Mouse (Mus musculus) cerebellum, postnatal 36 days (tissue): ENCODE data around the gene Cbarp.

ENCODE experiments used
- DNase-seq, 2 experiments: peaks; one replicate each; pipeline ENCODE4 v3.0.0; 2021 to 2022; ENCODE audit warnings: mixed read lengths in 2 of 2

The Cbarp gene

DNA sequence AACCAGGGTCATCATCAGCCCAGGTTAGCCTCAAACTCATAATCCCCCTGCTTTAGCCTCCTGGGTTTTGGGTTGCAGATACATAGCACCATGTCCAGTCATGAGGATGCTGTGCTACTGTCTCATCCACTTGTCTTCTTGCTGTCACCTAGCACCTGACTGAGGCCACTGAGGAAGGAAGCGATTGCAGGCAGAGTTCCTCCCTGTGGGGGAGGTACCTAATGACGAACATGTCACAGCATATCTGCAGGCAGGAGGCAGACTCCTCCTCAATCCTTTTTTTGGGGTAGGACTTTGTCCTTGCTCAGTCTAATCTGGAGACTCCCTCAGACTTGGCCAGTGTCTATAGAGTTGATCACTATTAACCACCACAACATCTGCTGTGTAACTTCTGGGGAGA, 19.0 kb downstream of the Cbarp start:
- DNase-seq = no peak

DNA sequence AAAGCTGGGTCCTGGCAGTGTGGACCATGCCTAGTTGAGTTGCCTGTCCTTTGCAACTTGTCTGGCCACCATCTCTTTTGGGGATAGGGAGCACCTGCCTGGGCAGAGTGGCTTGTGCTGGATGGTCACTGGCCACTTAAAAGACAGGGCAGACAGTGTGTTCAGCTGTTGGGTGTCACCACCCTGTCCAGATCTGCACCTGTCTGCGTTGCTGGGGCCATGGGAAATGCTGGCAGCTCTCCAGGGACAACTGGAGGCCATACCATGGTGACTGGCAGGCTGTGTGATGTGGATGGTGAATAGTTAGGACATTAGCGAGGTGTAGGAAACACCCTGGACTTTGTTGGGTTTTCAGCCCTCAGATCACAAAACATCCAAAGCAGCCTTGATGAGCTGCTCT, 20.5 kb downstream of the Cbarp start:
- no peak for DNase-seq

DNA sequence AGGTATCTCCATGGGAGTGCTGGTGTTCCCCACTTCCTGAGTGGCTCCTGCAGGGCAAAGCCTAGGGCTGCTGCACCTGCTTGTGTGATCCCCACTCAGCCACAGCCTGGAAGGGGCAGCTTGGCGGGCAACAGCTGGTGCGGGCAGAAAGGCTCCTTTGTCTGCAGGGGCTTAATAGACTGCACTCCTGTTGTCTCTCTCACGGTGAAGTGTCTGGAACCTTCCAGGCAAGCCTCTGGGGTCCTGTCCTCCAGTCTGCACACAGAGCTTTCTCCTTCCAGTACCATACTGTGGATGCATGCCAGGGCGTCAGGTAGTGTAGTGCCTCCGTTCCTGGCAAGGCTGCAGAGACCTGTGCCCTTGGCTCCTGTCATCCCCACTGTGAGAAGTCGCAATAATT, 22.1 kb downstream of the Cbarp start:
- DNase-seq = peak in 1 of 2 experiments; percentile 48

DNA sequence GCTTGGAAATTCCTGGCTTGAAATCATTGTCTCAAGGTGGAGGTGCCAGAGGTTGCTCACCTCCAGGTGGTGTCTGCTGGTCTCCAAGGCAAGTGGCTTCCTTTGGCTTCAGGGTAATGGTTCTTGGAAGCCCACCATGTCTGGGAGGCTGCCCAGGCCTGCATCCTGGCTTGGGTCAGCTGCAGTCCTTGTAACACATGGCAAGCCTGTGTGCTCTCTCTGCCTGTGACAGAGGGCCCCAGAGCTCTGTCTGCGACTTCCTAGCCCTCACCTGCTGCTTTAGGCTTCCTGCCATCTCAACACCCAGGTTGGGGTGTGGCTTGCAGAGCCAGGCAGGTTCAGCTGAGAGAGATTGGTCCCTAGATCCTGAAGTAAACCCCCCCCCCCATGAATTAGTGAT, 22.9 kb downstream of the Cbarp start:
- peak; percentile 49 to 50 for DNase-seq

DNA sequence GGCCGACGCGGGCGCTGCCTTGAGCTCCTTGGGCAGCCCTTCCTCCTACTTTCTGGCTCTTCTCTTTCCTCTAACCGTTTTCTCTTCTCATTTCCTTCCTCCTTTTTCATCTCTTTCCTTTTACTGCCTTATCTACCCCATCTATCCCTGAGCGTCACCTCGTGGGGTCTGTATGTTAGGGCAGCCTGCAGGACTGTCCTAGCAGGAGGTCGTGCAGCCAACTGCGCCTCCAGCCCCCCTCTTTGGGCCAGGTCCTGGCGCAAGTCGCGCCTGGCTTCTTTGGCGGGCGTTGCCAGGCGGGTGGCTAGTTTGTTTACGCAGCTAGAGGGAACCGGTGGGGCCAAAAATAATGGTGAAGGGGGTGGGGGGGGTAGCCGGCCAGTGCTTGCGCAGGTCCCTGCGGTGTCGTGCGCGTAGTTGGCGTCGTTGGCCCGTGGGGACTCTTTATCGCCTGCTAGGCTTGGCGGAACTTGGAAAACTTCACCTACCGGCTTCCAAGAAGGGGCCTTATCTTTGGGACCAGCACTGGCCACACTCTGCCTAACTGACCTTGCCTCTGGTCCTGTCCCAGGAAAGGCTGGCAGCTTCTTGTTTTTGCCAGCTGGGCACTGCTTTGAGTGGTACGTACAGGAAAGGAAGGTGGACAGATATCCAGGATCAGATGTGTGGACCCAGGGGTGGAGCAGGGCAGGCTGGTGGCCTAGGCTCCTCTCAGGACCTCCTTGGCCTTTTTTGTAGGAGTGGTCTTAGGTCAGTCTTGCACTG, 23.5 kb downstream of the Cbarp start:
- DNase-seq = peak; percentile 32 to 35

DNA sequence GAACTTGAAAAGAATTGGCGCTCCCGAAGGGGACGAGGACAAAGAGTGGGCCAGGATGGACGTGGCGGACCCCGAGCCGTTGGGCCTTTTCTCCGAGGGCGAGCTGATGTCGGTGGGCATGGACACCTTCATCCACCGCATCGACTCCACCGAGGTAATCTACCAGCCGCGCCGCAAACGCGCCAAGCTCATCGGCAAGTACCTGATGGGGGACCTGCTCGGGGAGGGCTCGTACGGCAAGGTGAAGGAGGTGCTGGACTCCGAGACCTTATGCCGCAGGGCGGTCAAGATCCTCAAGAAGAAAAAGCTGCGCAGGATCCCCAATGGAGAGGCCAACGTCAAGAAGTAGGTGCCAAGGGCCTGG, 24.1 kb downstream of the Cbarp start:
- DNase-seq = peak; percentile 34 to 35

DNA sequence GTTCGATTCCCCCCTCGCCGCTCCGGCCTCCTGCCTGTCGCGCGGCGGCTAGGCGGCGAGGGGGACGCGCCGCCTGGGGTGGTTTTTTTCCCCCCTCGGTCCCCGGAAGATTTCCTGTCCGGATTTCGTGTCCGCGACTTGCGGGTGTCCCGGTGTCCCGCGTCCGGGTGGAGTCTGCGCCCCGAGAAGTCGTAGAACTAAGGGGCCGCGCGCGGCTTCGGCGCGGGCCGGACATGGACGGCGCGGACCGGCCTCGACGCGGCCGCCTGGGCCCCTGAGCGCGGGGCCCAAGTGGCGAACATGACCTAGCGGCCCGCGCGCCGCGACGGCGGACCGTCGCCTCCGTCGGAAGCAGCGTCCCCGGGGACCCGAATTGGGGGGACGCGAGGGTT, 24.7 kb downstream of the Cbarp start:
- no peak for DNase-seq

DNA sequence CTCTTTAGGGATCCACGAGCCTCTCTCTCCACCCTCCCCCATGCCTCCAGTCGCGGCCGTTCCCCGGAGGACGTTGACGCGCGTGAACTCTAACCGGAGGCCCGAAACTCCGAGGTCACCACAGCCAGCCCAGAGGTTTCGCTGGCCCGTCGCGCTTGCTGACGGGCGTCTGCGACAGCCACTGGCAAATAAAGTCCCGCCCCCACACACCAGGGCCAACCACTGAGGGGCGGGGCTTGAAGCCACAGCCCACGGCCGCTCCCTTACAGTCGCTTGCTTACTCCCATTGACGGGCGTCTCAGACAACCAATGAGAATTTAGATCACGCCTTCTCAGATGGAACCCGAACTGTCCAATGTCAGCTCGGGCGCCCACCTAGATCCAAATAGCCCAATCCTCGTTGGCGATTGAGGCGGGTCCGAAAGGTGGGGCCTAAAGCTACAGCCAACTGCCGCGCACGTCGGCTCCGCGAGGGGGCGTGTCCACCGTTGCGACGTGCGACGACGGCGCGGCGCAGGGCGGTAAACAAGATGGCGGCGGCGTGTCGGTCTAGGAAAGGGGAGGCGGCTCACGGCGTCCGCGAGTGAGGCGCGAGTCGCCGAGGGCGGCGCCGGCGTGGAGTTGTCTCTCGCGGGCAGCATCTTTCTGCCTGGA, 25.2 kb downstream of the Cbarp start, which contains the start of gene Stk11:
Gene Stk11 (plus strand): TSS at position 514 of the 654 bp plus-strand sequence.
- peak; percentile 98 to 100 for DNase-seq

DNA sequence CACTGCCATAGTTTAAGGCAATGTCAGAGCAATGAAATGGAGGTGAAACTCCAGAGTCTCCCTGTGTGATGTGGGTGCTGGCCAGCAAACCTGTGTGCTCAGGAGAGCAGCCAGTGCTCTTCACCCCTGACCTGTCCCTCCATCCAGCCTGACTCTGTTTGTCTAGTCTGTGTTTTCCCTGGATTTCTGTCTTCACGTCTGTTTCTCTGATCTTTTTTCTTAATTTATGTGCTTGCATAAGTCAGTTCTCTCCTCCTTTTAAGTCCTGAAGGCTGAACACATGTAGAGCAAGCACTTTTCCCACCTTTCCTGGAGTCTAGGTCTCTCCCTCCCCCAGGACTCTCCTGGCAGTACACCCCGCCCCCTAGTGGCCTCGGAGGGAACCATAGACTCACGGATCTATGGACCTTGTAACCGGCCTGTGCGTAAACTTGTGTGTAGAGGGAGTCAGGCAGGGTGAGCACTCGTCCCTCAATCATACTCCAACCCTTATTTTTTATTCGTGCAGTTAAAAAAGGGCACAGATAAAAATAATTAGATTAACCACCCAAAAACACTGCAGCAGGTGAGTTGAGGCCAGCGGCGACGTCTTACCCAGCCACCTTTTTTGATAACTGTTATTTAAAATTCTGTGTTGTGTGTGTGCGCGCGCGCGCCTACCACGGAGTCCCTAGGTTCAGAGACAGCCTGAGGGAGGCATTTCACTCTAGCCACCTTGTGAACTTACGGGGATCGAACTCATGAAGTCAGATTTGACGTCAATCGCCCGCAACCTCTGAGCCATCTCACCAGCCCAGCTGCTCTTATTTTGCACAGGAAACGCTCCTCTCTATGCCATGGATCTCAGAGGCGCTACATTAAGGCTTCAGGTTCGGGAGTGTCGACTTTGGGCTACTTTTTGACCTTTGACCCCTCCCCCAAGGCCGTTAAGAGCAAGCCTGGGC, 26.0 kb downstream of the Cbarp start:
- DNase-seq = peak; percentile 93 to 94

DNA sequence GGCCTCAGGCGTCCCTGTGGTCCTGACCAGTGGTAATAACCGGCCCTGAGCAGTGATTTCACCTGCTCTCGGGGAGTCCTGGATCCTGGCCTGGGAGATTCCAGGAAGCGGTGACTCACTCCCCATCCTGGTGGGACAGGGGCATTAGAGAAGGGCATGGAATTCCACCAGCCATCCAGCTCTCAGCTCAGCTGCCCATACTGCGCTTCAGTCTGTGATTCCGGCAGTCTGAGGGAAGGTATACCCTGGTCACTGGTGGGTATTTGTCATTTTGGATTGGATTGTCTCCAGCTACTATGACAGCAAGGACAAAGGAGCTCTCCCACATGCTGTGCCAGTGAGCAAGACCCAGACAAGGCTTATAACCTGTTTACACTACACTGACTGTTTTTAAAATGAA, 33.0 kb downstream of the Cbarp start:
- DNase-seq = no peak

DNA sequence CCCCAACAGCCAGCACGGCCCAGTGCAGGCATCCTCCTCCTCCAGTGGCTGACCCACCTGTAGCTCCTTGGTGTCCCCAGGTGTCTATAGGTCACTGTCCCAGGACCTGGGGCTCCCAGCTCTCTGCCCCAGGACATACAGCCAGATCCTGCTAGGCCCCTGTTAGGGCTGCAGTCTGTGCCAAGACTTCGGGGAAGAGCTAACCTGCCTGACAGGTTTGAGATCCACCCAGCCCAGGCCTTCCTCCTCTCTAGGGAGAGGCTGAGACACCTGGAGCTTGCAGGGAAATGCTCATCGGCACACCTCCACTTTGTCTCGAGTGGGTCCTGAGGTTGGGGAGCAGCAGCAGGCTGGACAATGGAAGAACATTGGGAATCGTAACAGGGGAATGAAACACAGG, 34.7 kb downstream of the Cbarp start:
- DNase-seq = no peak

DNA sequence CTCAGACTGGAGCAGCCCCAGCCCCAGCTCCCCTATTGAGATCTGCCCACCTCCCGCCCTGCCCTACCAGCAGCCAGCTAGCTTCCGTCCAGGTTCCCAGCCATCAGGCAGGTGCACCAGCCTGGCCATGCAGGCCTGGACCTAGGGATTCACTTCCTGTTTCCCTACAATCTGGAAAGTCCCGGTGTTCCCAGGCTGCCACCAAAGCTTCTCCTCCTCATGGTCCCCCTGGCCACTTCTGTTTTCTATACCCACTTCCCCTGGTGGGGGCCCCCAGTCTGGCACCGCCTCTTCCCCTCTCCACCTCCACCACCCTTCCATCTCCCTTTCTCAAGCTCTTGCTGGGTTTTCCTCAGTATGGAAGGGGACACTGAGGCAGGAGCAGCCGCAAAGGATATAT, 35.2 kb downstream of the Cbarp start, which contains the start of gene Sbno2:
Gene Sbno2 (minus strand): TSS at position 112 of the 400 bp plus-strand sequence.
- no peak for DNase-seq

DNA sequence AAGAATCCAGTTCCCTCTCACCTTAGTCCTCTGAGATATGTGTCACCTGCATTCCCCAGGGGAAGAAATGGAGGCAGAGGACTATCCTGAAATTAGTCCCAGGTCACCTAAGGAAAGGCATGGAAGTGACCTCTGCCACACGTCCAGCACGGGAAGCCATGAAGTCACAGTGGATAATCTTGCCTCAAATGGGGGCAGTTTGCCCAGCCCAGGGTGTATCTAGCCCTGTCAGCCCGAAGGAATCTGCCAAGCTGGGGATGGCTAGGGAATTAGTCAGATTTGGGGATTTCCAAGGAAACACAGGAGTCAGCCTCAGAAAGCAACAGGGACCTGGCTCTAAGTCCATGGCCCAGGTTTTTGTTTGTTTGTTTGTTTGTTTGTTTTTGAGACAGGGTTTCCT, 36.5 kb downstream of the Cbarp start:
- DNase-seq = no peak

DNA sequence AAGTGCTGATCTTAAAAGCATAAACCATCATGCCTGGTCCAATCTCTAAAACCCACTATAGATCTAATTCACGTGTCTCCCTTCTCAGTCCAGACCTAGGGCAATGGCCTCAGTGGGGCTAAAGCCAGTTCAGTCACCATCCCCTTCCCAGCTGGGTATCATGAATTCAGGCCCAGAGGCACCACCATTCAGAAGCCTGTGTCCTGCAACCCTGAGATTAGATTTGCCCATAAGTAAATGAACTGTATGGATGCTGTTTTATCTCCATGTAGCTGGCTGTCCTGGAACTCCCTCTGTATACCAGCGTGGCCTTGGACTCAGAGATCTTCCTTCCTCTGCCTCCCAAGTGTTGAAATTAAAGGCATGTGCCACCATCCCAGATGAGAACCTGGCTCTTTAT, 37.6 kb downstream of the Cbarp start:
- DNase-seq = no peak

DNA sequence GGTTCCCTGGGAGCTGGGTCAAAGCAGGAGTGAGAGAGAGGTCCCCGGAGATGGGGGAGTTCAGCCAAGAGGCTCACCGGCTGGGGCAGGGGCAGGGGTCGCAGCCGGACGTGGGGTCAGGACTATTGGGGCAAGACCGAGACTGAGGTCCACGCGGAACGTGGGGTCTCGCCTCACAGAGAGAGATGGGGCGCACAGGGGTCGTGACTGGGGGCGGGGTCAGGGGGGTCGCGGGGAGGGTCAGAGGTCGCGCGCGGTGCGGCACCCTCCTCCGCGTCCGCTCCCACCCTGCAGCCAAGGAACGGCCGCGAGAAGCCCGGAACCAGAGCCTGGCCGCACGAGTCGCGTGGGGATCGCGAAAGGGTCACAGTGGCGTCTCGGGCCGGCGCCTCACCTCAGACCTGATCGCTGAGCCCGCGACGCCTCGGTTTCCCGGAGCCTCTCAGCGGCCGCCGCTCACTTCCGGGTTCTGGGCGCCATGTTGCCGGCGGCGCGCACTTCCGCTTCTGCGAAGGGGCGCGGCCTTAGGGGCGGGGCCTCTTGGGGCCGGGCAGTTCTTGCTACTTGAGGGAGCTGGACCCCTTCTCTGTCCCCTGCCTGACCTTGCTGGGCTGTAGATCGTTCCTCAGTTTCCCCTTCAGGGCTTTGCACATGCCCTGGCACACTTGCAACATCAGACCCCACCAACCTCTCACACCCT, 38.3 kb downstream of the Cbarp start:
- peak; percentile 78 to 85 for DNase-seq

DNA sequence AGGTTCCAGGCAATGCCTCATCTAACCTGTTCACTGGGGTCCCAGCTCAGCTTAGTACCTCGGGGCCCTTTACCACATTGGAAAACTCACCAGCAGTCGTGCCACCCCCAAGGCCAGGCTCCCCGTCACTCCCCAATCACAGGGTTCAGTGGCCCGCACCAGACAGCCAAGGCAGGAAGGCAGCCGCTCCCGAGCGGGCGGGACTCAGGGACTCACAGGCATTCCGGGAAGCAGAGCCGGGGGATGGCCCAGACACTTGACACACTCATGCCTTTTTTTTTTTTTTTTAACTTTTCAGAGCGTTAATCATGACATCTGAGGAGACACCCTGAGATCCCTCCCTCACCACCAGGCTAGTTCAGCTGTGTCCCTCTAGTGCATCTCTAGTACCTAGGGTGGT, 39.7 kb downstream of the Cbarp start:
- DNase-seq = no peak

DNA sequence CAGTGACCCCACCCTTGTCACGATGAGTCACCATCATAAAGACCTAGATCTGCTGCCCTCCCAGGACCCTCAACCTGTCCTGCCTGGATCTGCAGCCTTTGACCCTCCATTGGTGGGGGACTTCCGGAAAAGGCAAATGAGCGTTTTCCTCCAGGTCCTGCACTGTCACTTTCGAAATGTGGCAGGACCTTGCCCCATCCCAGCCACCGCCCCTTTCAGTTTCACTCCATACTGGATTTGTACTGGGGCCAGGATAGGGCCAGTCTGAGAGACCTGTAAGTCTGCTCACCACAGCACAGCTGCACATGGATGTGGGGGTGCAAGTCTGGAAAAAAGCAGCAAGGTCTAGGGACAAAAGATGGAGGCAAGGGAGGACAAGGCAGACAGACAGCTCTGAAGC, 42.0 kb downstream of the Cbarp start:
- DNase-seq = no peak

DNA sequence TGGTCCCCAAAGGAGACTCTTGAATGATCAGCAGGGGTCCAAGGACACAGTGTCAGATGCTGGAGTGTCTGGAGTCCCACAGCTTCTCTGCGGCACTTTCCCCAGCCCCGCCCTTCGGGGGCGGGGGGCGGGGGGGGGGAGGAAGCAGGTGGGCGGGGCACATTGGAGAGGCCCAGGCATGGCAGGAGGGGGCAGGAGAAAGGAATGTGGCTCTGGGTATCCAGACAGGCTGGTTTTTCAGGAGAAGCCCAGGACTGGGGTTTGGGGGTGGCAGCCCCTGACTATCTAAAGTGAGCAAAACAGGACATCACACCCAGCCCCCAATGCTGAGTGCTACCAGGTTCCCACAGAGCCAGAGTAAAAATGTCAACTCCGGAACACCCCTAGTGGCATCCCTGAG, 43.4 kb downstream of the Cbarp start:
- DNase-seq = no peak

DNA sequence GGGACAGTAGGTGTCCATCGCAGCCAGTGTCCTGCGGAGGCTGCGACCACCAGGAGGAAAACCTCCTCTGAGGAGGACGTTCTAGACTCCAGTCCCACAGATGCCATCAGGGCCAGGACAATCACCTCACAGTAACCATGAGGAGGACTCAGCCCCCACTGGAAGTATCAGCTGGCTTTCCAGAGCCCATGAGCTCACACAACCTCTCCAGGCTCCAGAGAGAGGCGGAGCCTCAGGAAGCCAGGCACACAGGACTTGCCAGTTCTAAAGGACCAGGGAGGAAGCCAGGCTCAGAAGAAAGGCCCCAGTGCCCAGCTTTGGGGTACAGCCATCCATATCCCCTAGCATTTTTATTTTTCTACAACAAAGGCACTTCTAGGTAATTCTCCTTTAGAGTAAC, 45.1 kb downstream of the Cbarp start:
- no peak for DNase-seq

DNA sequence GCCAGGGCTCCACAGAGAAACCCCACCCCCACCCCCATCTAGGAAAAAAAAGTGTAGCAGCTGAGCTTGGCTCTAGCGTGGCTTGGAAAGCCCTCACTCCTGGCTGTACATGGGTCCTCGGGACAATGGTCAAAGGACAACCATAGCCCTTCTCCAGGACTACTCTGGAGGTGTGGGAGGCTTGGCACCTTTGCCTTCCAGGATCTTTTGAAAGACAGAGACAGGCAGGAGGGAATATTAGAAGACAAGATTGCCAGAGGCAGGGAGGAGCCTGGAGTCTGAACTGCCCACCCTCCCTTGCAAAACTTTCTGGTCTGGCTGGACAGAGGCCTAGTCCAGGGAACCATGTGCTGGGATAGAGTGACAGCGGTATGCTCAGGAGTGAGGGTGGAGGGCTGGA, 46.0 kb downstream of the Cbarp start:
- DNase-seq = no peak

DNA sequence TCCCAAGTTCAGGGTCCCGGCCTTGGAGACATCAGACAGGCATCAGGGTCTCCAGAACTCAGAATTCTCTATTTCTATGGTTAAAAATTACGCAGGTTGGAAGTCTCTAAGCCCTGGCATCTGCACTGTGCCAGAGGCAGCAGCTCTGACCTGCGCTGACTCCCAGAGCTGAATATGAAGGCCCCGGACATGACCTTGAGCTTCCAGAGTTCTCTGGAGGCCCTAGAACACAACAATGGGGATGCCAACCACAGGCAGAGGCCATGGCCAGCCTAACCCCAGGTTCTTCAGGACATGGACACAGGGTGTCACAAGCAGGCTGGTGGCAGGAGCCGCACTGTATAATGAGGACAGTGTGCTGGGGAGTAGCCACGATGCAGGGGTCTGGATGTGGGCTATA, 46.5 kb downstream of the Cbarp start:
- no peak for DNase-seq

DNA sequence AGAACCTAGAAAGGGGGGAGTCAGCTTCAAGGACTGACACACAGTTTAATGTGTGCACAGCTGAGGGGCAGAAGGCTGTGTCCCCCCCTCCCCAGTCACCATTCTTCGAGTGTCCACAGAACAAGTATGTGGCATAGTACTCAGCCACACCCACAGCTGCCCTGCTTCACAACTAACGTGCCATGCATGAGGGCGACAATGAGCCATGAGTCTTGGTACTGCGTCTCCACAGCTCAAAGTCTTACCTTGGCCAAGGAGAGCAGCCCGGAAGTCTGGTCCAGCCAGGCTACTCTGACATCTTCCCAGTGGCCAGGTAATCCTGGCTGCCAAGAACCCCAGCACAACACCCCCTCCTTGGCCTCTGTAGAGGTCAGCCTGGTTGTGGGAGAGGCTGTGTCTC, 47.9 kb downstream of the Cbarp start:
- no peak for DNase-seq

DNA sequence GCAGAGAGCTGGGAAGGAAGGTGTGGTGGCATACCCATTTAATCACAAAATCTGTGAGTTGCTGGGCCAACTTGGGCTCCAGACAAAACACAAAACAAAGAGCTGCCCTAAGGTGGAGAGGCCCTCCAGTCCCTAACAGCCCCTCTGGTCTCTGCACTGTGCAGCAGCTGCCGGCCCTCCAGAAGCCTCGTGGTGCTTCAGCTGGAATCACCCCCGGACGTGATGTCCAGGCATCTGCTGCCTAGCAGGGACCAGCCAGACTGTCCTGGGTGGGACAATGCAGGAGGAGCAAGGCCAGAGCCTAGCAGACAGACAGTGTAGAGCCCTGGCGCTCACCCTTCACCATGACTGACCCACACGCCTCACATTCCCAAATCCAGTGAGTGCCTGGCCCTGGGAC, 49.1 kb downstream of the Cbarp start:
- no peak for DNase-seq
